Mouse (Mus musculus): ENCODE measurements around the gene Mdm1. TPM values are rescaled to one million over a fixed set of nuclear protein-coding genes. Genes with fewer than 3 reads are reported as not detected.

Gene Mdm1
- total RNA-seq (2021), result 10 to 100 TPM in 1 of 2 experiments, 1 to 10 TPM in 1; 8.0 to 16.3 TPM
- polyA plus RNA-seq (2012; rRNA removed), result 1.8 and 2.3 TPM in 2 replicates
- long read RNA-seq, transcript Mdm1-202 (15 exons, 2,461 nt), result major isoform, 6 of 10 reads
- long read RNA-seq, partial matches to known transcripts, result 0 of 10 reads
- long read RNA-seq, other reads (novel, unspliced or antisense), result 1 of 10 reads

GRCm38 (mm10) chr10:118141018-118141883 lies at the start of gene Mdm1:
Gene Mdm1, plus strand, starts transcription at chr10:118141811.
- peak; percentile 99 for DNase-seq

- no peak for DNase-seq
Observed at GRCm38 (mm10) chr10:118092745-118093144, 48.9 kb upstream of the Mdm1 start.

- DNase-seq, result no peak
Observed at GRCm38 (mm10) chr10:118093728-118094127, 47.9 kb upstream of the Mdm1 start.

GRCm38 (mm10) chr10:118094853-118095252 lies 46.8 kb upstream of the Mdm1 start:
- DNase-seq, result no peak

GRCm38 (mm10) chr10:118096223-118096622 lies 45.4 kb upstream of the Mdm1 start:
- no peak for DNase-seq

- peak; percentile 36 for DNase-seq
Observed at GRCm38 (mm10) chr10:118097898-118098297, 43.7 kb upstream of the Mdm1 start.

- no peak for DNase-seq
Observed at GRCm38 (mm10) chr10:118100570-118100969, 41.0 kb upstream of the Mdm1 start.

GRCm38 (mm10) chr10:118101056-118101455 lies 40.6 kb upstream of the Mdm1 start:
- no peak for DNase-seq

- DNase-seq, result peak; percentile 93
Observed at GRCm38 (mm10) chr10:118103020-118103666, 38.5 kb upstream of the Mdm1 start.

- no peak for DNase-seq
Observed at GRCm38 (mm10) chr10:118103906-118104305, 37.7 kb upstream of the Mdm1 start.

- no peak for DNase-seq
Observed at GRCm38 (mm10) chr10:118107031-118107430, 34.6 kb upstream of the Mdm1 start.

- DNase-seq, result peak; percentile 73
Observed at GRCm38 (mm10) chr10:118110006-118110920, 31.3 kb upstream of the Mdm1 start.

- DNase-seq, result no peak
Observed at GRCm38 (mm10) chr10:118110921-118111301, 30.7 kb upstream of the Mdm1 start.

GRCm38 (mm10) chr10:118111621-118112020 lies 30.0 kb upstream of the Mdm1 start:
- DNase-seq, result no peak

- DNase-seq, result no peak
Observed at GRCm38 (mm10) chr10:118112294-118112893, 29.2 kb upstream of the Mdm1 start.

- peak; percentile 25 for DNase-seq
Observed at GRCm38 (mm10) chr10:118113256-118113682, 28.3 kb upstream of the Mdm1 start.

GRCm38 (mm10) chr10:118114271-118114670 lies 27.3 kb upstream of the Mdm1 start:
- no peak for DNase-seq

- no peak for DNase-seq
Observed at GRCm38 (mm10) chr10:118116456-118116855, 25.2 kb upstream of the Mdm1 start.

GRCm38 (mm10) chr10:118121047-118121936 lies 20.3 kb upstream of the Mdm1 start:
- no peak for DNase-seq

- DNase-seq, result no peak
Observed at GRCm38 (mm10) chr10:118121937-118122285, 19.7 kb upstream of the Mdm1 start.

Measured in adrenal gland, adult 2 months (tissue).